Mouse (Mus musculus) erythroid progenitor cell, adult 5-6 weeks (primary cell): ENCODE data around the gene Gm45618. TPM values are rescaled to one million over a fixed set of nuclear protein-coding genes. Genes with fewer than 3 reads are reported as not detected.
"Not testable (repeated sequence)": the region's sequence is repeated elsewhere in the genome, so short reads cannot be mapped to it uniquely, and the experiment has no call there.

Source experiments
- ATAC-seq: replicated peaks from 2 replicates; pipeline ENCODE4 v1.8.0; 2016; ENCODE audit warnings: moderate number of reproducible peaks, mild to moderate bottlenecking, moderate TSS enrichment, inconsistent platforms; ENCODE audit not compliant: poor library complexity, low FRiP score, severe bottlenecking
- total RNA-seq, 2 experiments: library from RNA; stranded (forward) in 1 of 2; stranded (reverse) in 1 of 2; fragments of 150-400 nt in 1 of 2; fragments of 186-747, 209-891 nt in 1 of 2; gene quantifications; 2 replicates each; pipeline versions ENCODE4 v1.2.3 to v1.2.4; 2015 to 2017; ENCODE audit warnings: low replicate concordance in 2 of 2

Gm45618 gene
- total RNA-seq (2015; ENCODE audit: low replicate concordance) = not detected in 2 replicates
- not detected in 2 replicates for total RNA-seq (2017; ENCODE audit: low replicate concordance)

DNA sequence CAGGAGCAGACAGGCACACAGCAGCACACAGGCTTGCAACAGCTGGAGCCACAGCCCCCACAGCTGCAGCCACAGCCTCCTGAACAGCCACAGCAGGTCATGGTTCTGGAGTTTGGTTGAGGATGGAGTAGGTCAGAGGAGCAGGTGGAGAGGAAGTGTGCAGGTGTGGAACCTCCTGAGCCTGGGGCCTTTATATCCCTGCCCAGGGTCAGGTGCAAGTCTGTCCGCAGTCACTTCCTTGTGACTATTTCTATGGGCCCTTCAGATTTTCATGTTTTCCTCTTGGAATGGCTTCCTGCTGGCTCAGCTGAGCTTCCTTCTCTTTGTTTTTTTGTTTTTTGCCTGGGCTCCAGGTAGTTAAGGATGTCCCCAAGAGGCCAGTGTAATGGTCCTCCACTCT lies at the start of gene Gm45618:
Gene Gm45618 (minus strand): TSS at position 101 of the 400 bp plus-strand sequence.
- not testable (repeated sequence) for ATAC-seq

DNA sequence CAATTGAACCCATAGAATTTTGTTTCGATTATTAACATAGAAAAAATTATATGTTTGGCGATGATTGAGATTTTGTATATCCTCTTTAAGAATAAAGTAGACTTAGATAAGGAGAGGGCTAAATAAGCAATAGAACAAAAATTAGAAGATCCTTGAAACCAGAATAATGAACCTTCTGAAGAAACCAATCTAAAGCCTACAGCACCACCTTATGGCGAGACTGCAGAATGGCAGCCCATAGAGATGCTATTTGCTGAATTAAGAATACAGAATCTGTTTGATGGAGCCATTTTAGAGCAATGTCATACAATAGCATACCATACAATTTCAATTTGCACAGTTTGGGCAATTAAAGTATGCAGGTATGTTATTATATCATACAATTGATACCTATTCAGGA lies 49.3 kb upstream of the Gm45618 start:
- no peak for ATAC-seq

DNA sequence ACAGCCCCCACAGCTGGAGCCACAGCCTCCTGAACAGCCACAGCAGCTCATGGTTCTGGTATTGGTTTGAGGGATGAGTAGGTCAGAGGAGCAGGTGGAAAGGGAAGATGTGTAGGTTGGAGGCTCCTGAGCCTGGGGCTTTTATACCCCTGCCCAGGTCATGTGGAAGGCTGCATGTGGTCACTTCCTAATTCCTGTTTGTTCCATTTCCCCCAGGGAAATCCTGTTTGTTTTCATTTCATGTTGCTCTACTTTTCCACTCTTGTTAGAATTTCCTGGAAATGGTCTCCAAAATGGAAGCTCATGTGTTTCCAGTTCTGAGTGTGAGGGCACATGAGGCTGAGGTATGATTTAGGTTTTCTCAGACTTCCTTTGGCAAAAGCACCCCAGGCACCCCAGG lies 45.1 kb upstream of the Gm45618 start, which contains the start of gene Gm4553:
Gene Gm4553 (minus strand): TSS at position 101 of the 400 bp plus-strand sequence.
- not testable (repeated sequence) for ATAC-seq

DNA sequence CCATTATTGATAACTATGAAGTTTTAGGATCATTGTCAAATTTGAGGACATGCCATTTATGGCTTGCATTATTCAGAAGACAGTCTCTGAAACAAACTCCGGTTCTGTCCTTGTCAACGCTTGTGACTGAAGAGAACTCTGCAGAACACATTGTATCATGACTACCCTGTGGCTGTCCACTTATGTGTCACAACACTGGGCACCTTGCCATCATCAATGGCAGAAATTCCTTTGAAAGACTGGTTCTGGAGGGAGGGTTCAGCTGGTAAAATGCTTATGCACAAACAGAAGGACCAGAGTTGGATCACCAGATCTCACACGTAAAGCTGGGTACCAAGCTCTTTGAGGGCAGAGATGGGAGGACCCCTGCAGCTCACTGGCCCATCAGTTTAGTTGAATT lies 38.8 kb upstream of the Gm45618 start:
- ATAC-seq = no peak

DNA sequence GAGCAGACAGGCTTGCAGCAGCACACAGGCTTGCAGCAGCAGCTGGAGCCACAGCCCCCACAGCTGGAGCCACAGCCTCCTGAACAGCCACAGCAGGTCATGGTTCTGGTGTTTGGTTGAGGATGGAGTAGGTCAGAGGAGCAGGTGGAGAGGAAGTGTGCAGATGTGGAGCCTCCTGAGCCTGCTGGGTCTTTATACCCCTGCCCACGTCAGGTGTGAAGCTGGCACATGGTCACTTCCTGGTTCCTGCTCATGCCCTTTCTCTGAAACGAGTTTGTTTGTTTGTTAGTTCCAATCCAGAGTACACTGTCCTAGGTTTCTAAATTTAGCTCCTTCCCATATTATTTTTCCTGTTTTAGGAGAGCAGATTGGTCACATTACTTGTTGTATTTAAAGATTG lies 36.5 kb upstream of the Gm45618 start, which contains the start of gene Gm29735:
Gene Gm29735 (minus strand): TSS at position 101 of the 400 bp plus-strand sequence.
- ATAC-seq = not testable (repeated sequence)

DNA sequence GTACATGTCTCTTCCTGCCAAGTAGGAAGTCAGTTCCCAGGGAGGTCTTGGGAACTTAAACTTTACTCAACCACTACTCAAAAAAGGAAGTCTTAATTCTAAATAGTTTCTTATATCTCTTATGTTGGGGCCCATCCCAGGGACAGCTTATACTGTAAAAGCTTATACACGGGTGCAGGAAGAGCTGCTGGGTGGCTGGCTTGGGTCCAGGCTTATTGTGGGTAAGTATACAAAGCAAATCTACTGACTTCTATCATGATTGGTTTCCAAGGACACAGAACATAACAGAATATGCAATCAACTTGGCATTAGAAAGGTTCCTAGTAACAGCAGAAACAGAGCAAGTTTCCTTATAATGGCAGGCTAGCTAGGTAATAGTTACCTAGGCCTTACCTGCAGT lies 34.8 kb upstream of the Gm45618 start:
- ATAC-seq = no peak

DNA sequence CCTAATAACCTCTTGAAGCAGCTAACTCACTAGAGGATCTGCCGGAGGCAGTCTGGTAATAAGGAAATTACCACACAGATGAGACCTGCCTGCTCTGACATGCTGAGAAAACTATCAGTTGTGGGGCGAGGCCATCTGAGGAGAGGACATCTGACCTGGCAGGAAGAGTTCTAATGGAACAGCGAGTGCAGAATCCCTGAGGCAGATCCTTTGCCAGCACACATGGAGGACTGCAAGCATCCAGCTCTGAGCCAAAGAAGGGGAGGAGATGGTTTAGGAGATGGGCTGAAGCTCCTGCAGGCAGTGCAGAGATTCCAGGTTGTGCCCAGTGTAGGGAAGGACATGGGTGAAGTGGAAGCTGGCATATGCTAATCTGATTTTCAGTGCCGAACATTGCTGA lies 31.7 kb upstream of the Gm45618 start:
- ATAC-seq = no peak

DNA sequence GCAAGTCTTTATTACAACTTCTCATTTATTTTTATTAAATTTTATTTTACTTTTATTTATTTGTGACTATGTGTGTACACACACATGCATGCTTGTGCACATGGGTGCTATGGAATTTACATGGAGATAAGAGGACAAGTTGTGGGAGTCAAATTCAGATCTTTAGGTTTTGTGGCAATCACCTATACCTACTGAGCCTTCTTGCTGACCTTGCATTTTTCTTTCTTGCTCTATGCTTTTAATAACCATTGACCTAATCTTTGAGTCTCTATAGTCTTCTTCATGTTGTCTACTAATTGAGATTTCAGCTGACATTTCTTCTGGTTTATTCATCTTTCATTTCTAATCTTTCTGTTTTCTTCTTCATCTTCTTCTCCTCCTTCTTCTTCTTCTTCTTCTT lies 28.1 kb upstream of the Gm45618 start:
- no peak for ATAC-seq

DNA sequence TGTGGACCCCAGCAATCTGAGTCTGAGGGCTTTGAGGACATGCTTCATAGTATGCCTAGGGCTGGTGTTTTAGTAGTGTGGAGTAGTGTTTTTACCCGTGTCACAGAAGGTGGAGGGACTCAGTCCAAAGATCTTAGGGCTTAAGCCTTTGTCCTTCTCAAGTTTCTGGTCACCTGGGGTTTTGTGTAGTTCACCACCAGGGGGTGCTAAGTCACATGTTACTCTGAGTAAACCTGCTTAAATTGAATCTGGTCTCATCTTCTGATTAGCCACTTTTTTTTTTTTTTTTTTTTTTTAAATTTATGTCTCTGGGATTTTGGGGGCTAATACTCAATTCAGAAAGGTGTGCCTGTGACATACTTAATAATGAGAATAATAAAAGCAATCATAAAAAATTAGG lies 25.5 kb upstream of the Gm45618 start:
- ATAC-seq = no peak

DNA sequence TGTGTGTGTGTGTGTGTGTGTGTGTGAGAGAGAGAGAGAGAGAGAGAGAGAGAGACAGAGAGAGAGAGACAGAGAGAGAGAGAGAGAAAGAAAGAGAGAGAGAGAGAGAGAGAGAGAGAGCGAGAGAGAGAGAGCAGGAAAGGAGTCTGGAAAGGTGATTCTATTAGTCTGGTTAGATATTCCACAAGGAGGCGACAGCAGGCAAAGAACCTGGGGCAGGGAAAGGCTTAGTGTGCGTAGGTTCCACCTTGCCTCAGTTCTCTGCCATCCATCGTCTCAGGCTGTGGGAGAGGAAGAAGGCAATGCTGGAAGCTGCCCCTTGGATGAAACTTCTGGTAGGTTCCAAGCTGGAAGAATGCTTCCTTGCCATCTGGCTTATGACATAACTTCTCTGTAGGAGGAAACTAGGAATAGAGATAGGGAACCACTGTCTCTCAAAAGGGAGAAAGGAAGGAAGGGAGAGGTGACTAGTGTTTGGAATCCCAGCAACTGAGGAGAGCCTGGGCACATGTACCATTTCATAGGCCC lies 24.9 kb upstream of the Gm45618 start:
- no peak for ATAC-seq

DNA sequence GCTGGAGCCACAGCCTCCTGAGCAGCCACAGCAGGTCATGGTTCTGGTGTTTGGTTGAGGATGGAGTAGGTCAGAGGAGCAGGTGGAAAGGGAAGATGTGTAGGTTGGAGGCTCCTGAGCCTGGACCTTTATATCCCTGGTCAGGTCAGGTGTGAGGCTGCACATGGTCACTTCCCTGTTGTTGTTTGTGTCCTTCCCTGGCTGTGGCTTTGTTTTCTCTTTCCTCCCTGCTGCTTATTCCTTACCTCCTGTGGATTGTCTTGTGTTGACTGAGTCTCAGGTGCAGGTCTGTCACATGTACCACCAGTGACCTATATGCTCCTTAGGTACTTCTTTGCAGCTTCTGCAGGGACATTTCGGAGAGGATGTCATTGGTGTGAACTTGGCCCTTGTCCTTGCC lies 24.0 kb upstream of the Gm45618 start, which contains the start of gene Gm45337:
Gene Gm45337 (minus strand): TSS at position 101 of the 400 bp plus-strand sequence.
- no peak for ATAC-seq

DNA sequence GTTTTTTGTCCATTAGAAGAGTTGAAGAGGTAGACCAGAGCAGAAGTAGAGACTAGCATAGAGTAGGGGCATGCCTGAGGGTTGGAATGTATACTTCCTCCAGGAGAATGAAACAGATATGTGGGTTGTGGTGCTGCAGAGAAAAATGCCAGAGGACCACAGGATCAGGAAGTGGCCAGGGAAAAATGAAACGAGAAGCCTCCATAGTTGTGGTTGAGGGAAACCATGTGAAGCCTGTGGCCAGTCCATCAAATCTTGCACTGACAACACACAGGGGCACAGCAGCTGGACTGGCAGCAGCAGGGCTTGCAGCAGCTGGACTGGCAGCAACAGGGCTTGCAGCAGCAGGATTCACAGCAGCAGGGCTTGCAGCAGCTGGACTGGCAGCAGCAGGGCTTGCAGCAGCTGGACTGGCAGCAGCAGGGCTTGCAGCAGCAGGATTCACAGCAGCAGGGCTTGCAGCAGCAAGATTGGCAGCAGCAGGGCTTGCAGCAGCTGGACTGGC lies 23.0 kb upstream of the Gm45618 start:
- ATAC-seq = not testable (repeated sequence)

DNA sequence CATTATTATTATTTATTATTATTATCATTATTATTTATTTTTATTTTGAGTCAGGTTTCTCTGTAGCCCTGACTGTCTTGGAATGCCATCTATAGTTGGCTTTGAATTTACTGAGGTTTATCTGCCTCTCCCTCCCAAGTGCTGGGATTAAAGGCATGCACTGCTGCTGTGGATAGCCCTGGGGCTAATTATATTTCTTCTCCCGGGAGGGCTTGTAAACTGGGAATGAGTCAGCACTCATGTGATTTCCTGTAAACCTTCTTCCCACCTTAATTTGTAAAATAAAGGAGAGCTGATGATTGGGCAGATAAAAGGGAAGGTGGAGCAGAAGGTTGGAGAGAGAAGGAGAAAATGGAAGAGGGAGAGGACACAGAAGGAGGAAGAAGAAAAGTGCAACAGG lies 20.2 kb upstream of the Gm45618 start:
- no peak for ATAC-seq

DNA sequence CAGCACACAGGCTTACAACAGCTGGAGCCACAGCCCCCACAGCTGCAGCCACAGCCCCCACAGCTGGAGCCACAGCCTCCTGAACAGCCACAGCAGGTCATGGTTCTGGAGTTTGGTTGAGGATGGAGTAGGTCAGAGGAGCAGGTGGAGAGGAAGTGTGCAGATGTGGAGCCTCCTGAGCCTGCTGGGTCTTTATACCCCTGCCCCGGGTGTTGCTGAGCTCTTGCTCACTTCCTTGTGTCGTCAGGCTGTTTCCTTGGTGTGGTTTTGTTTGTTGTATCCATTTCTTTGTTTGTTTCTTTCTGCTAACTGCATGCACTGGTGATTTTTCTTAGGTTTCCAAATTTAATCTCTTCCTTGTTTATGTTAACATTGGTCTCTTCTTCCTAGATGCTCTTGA lies 15.4 kb upstream of the Gm45618 start, which contains the start of gene Gm39115:
Gene Gm39115 (minus strand): TSS at position 101 of the 400 bp plus-strand sequence.
- not testable (repeated sequence) for ATAC-seq

DNA sequence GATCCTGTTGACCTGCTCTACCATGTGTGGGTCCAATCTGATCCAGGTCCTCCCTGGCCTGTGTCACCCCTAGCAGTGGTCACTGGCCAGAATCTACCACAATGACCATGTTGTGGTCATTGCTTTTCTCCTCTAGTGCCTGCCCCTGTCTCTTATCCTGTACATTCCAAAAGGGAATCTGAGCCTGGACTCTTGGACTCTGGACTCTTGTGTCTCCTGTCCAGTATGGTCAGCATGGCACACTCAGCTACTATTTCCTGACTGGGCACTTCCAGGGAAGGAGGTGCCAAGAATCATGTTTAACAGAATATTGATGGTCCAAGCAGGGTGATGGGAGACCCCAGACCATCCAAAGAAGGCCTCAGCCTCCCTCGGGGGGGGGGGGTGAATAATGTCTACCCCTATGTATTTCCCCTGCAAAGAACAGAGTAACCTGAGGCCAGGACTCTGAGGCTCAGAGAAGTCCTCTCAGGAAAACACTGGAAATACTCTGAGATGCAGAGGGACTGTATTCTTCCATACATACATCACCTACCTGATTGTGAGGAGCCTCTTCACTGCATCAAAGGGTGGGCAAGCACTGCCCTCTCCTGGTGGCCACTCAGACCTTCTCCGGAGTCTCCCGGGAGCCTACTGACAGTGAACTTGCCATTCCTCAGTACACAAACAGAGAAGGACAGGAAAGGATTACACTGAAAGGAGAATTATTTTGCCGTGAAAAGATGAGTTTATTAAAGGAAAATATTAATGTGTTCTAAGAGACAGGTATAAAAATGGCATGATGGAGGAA lies 13.9 kb upstream of the Gm45618 start:
- peak; percentile 53; the same call in 1 of the 2 replicates for ATAC-seq

DNA sequence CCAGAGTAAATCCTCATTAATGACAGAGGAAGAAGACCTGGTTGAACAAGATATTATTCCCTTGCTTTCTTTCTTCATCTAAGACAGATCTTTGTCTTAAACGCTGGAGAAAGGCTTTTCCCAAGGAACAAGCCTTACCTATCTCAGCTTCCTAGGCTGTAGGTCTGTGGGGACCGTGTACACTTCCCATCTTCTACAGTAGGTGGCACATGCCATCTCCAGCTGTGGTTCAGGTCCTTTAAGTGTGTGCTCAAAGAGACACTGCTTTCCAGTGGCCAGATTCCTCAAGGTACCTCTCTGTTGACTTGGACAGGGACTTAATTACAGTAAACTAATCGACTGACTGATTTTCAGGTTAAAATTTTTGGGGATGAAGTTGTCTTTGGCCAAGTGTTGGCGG lies 8.3 kb upstream of the Gm45618 start:
- no peak for ATAC-seq

DNA sequence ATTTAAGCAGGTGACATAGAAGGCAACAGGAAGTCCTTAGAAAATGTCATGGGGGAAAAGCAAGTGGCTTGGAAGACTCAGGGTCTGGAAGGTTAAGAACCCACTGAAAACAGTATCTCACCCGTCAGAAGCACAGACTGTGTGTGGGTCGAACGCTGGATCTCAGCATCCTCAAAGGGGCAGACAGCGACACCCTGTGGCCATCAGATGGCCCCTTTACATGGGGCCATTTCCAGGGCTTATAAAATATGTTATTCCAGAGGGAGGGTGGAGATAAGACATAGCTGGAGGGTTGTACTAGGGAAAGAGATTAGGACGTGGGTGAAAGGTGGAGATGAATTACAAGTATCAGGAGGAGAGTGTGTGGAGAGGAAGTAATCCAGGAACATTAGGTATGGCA lies 897 bp downstream of the Gm45618 start:
- ATAC-seq = peak; percentile 61

DNA sequence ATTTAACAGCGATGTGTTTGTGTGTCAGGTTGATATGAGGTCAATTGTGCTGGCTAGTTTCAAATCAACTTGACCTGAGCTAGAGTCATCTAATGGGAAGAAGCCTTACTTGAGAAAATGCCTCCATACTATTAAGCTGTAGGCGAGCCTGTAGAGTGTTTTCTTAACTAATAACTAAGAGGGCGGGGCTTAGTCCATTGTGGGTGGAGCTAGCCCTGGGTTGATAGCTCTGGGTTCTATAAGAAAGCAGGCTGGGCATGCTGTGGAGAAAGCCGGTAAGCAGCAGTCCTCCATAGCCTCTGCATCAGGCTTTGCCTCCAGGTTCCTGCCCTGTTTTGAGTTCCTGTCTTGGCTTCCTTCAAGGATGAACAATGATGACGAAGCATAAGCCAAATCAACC lies 15.8 kb downstream of the Gm45618 start:
- no peak for ATAC-seq

DNA sequence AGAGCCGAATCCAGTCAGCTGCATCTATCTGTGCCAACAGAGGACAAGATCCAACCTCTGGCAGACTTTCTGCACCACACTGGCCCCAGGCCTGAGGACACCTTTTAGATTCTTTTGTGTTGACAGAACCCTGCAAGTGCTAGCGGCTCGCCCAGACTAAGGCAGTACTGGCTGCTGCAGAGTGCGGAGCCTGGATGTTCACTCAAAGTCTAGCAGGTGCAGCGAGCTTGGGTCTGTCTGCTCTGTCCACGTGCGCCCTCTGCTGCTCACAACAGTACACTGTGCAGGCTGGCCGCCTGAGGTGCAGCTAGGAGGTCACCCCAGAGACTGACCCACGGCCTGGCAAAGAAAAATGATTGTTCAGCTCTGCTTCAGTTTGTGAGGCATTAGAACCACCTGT lies 22.8 kb downstream of the Gm45618 start:
- peak; percentile 66 for ATAC-seq

DNA sequence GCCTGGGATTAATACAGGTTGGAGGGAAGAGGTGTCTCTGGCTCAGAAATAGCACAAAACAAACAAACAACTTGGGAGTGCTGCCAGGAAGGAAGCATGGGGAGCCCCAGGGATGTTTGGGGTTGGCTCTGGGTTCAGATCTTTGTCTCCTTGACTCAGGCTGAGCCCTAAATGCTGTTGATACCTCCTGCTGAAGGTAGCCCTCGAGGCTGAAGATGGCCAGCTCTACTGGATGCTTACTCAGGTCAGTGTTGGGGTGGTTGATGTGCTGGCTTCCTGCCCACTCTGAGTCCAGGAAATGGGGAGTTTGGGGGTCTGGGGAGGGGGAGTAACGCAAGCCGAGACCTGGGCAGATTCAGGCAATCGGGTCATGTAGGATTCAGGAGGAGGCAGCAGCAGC lies 23.8 kb downstream of the Gm45618 start:
- no peak for ATAC-seq
